Mouse (Mus musculus): ENCODE data around the gene Csf3.

Csf3 gene

GRCm38 (mm10) chr11:98747804-98748505 is 46.9 kb downstream of the Csf3 start:
- DNase-seq (ENCODE audit: low spot score in 2 of 2), result no peak

DNA sequence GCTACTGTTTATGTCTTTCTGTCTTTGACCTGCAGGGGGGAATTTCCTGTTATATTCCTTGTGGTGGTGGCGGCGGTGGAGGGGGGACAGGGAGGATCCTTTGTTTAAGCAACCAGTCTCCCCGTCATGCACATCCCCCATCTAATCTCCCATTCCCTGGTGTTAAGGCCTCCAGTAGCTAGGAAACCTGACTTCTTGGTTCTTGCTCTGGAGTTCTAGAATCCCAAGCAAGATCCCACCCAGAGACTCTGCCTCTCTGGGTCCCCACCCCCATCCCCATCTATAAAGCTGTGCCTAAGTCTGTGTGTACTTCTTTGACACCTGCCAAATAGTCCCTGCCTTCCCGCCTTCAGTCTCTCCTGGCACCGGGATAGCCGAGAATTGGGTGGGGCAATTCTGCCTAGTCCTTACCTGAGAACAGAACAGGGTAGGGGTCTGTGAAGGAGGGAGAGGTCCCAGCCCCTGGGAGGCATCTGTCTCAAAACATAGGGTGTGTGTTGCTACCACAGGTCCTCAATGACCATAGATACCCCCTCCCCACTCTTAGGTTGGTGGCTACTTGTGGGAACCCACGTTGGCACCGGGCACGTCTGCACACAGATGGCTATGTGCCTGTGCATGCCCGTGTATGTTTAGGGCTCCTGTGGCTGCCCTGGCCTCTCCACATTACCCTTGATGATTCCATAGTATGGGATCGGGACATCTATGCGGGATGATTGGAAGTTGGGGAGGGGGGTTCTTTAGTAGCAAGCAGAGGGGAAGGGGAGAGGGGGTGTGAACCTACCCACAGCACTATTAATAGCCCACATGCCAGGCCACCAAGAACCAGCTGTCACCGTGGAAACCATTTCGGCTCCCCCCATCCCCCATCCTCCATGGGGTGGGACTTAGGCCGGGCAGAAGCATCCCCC is 47.7 kb downstream of the Csf3 start:
- peak in 1 of 2 experiments; percentile 62 for DNase-seq (ENCODE audit: low spot score in 2 of 2)

GRCm38 (mm10) chr11:98749716-98750115 is 48.7 kb downstream of the Csf3 start:
- DNase-seq (ENCODE audit: low spot score in 2 of 2), result peak in 1 of 2 experiments; percentile 76

DNA sequence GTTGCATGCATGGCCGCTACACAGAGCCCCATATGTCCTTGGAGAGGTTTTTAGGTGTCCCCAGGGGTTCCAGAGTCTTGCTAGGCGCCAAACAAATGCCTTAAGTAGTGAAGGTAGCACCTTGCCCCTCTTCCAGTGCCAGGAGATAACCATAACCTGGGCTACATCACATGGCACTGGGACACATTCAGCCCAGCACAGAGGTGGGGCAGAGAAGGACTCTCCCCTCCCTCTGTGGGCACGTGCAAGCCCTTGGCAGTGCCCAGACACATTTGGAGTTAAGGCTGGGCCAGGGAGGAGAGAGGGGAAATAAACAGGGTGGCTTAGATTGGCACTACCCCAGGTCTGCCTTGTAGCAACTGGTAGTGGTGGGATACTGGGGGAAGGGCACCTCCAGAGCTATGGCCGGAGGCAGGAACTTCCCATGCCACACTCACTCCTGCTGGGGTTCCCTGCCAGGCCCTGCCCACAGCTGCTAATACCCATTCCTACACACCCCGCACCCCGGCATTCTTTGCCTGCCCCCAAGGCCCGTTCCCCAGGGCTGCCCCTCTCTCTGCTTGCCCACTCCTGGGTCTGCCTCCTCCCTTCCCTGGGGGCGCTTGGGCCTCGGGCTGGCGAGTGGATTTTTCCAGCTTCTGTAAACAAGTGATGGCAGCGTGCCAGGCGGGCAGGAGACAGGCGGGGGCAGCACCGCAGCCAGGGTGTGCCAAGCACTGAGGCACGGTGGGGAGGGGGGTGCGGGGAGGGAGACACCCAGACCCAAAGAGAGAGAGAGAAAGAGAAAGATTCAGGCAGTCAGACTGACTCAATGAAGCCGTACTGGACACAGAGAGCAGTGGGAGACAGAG is 49.5 kb downstream of the Csf3 start:
- DNase-seq (ENCODE audit: low spot score in 2 of 2), result peak; percentile 75 to 87

GRCm38 (mm10) chr11:98751221-98751782 is 50.2 kb downstream of the Csf3 start:
- no peak for DNase-seq (ENCODE audit: low spot score in 2 of 2)

DNA sequence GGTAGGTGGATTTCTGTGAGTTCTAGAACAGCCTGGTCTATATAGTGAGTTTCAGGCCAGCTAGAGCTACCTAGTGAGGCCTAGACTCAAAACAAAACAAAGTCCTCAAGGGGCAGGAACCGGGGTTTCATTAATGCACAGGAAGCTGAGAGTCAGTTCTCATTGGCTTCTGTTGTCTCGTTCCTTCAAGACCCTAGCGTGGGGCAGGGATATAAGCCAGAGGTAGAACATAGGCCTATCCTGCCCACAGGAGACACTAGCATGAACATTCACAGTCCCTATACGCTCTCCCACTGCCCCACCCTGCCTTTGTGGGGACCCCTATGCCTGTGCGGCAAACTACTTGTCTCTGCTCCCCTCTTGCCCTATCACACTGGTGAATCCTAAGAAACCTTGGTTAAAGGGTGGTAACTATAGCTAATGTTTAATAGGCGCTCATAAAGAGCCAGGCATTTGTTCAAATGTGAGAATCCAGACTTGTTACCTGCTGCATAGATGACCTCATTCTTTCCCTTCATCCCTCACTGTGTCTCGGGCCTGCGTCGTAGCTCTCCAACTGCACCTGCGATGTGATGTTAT is 51.6 kb downstream of the Csf3 start:
- no peak for DNase-seq (ENCODE audit: low spot score in 2 of 2)
